Mouse (Mus musculus) c-Kit-positive CD71-positive TER-119-negative erythroid progenitor cells, embryonic 14.5 days (primary cell): ENCODE results near the gene Kif22.

Experiments
- DNase-seq: peaks from one replicate; pipeline ENCODE4 v3.0.0-alpha.2; 2013; ENCODE audit warnings: low read depth

Gene Kif22

GRCm38 (mm10) chr7:127030172-127030571, 12.1 kb downstream of the Kif22 start:
- no peak for DNase-seq

DNA sequence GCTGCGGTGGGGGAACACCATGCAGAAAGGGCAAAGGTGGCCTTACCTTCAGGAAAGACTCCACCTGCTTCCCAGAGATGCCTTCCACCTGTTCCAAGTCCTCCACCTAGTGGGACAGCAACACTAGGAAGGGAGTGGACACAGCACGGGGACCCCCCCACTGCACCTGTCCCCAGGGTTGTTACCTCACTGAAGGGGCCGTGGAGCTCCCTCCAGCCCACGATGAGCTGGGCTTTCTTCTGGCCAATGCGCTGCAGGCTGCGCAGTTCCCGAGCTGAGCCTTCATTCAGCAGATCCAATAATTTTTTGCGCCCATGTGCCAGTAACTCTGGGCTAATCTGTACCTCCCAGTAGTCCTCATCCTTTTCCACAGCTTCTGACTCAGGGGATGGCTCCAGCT, 14.4 kb downstream of the Kif22 start:
- no peak for DNase-seq

DNA sequence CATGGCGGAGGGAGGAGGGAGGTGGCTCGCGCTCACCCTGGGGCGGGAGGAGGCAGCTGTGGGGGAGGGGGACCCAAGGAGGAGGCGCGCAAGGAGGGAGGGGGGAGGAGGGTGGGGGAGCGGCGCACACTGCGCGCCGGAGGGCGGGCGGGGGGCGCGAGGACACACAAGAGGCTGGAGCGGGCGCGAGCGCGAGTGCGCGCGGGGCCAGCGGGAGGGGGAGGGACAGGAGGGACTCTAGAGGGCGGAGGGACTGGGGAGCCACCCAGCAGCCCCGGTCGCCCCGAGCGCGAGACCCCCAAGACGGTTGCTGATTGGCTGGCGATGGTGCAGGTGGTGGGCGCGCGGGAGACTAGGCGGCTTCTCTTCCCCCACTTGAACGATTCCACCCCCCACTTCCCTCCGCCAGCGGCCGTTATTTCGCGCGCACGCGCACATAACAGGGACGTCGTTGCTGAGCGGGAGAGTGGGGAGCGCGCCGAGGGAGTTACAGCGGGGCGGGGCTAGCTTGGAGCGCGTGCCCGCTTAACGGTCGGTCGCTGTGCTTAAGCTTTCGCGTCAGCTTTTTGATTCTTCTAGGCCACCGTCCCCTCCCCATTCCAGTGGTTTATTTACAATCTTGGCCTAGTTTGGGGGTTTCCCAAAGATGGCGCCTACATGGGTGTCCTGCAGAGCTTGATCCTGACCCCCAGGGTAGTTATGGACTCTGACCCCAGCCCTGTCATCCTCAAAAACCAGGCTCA, 15.1 kb downstream of the Kif22 start, which contains the start of gene Maz:
Maz (minus strand) TSS at position 54 of the 743 bp plus-strand sequence.
- peak; percentile 98 for DNase-seq

DNA sequence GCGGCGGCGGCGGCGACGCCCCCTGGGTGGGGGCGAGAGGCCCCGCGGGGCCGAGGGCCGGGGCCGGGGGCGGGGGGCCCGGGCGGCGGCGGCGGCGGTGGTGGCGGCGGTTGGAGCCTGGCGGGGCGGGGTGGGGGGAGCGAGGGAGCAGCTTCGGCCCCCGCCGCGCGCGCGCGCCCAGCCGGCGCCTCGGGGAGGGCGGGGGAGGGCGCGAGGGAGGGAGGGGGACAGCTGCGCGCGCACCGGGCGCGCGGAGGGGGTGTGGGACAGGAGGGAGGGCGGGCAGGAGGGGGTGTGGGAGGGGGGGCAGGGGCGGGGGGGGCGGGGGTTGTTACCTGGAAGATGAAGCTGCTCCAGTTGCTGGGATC, 15.7 kb downstream of the Kif22 start:
- DNase-seq, result peak; percentile 65

GRCm38 (mm10) chr7:127026161-127026600, 16.1 kb downstream of the Kif22 start:
- DNase-seq, result no peak

DNA sequence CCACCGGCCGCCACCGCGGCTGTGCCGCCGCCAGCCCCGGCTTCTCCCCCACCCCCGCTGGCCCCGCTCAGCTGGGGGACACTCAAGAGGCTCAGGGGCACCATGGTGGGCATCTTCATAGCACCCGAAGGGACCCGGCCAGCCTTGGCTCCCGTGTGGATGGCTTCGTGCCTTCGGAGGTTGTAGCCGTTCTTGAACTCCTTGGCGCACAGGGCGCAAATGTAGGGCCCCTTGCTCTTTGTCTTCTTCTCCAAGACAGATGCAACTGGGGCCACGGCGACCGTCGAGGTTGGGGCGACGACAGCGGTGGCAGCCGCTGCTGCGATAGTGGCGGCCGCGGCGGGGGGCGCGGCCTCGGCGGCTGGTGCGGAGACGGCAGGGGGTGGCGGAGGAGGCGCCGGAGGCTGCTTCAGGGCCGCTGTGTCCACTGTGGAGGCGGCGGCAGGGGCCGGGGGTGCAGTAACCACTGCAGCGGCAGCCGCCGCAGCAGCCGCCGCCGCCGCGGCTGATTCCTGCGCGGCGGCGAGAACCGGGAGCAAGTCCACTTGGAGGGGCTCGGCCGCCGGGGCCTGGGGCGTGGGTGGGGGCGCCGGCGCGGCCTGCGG, 16.6 kb downstream of the Kif22 start:
- DNase-seq, result no peak

GRCm38 (mm10) chr7:127024755-127025555, 17.3 kb downstream of the Kif22 start:
- DNase-seq, result peak; percentile 66

DNA sequence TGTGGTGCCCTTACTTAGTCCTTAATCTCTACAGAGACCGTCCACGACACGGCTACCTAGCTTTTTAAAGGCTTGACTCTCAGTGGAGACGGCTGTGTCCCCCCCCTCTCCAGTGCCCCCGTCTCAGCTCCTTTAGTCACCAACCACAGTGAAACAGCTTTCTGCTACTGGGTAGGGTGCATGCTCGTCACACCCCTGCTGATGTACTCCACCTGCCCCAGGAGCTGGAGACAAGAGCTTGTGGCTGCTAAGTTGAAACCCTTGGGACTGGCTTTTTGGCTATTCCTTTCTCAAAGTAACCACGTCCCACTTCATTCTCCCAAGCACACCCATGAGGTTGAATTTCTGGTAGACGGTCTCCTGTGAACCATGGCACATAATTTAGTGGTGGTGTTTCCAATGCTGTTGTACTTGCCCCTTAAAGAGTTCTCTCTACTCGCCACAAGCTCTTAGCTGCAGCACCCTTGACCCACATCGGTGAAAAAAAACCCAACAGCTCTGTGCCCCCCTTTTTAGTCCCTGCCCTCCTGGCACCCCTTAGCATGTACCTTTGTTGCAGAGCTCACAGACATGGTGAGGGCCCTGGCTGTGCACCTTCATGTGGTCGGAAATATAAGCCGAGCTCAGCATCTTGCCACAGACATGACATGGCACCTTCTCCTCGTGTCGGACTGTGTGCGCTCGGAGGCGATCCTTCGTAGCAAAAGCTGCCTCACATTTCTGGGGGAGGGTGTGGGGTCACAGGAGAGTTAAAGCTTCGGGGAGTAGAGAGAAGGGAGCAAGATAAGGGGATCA, 18.2 kb downstream of the Kif22 start:
- DNase-seq, result no peak

- DNase-seq, result no peak
Measured at GRCm38 (mm10) chr7:127023272-127023691, 19.0 kb downstream of the Kif22 start.

- no peak for DNase-seq
Measured at GRCm38 (mm10) chr7:127022528-127023271, 19.6 kb downstream of the Kif22 start.

GRCm38 (mm10) chr7:127021563-127022527, 20.4 kb downstream of the Kif22 start:
- DNase-seq, result no peak

DNA sequence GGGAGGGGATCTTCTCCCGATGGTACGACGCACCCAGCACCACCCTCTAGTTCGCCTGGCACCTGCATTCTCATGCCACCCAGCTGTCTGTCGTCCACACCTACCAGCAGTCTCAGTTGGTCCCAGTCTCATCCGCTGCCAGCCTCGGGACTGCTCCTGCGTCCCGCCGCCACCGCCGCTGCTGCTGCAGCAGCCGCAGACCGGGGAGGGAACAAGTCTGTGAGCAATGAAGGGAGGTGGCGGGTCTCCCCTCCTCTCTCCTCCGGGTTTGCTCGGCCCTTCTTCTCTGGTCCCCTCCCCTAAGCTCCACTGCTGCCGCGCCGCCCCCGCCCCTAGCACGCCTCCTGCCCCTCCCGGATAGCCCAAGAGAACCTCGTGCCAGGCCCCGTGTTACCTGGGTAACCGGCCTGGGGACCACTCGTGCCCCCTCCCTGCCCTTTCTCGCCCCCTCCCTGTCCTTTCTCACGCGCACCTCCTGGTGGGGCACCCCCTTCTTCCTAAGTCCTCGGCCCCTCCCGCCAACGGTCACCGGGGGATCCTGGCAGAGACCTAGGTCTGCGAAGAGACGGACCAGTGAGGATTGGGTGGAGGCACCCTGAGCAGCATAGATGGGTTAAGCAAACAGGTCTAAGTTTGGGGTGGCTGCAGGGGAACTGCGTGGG, 21.2 kb downstream of the Kif22 start, which contains the start of the genes Gm42742 and Prrt2:
Gm42742 (minus strand) TSS at position 197 of the 662 bp plus-strand sequence.
Prrt2 (minus strand) TSS at position 311 of the 662 bp plus-strand sequence.
- no peak for DNase-seq

- DNase-seq, result no peak
Measured at GRCm38 (mm10) chr7:127020491-127020890, 21.8 kb downstream of the Kif22 start.

GRCm38 (mm10) chr7:127020031-127020430, 22.2 kb downstream of the Kif22 start:
- no peak for DNase-seq

- no peak for DNase-seq
Measured at GRCm38 (mm10) chr7:127019306-127019960, 22.8 kb downstream of the Kif22 start.

DNA sequence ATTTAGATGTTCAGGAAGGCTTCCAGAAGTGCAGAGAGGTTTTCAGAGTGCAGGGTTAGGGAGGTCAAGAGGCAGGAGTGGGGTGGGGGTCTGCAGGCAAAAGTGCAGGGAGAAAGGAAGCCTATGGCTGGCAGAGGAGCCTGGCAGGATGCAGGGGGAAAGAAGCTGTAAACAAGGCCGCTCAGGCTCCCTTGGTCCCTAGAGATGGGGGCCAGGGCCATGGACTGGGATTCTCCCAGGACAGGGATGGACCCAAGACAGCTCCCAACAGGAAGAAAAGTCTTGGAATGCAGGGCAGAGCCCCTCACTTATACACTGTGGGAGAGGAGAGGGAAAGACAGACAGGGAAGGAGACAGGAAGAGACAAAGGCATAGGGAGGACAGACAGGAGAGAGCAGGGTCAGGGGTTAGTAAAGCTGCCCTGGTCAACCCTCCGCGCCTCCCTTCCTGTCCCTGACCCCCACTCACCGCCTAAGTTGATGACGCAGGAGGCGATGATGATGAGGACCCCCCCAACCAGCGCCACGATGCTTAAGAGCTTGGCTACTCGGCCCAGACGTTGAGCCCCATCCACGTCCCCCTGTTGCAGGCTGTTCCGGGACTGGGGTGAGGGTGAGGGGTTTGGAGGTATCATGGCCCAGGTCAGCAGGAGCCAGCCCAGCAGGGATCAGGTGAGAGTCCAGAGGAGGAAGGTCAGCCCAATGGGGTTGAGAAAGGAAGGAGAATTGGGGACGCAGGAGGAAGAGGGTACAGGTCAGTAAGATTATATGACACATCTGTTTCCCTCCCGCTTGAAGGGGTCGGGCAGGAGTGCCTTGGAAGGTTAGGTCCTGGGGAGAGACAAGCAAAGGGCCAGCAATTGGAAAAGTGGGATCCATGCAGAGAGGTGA, 23.6 kb downstream of the Kif22 start:
- DNase-seq, result no peak

GRCm38 (mm10) chr7:127017950-127018345, 24.3 kb downstream of the Kif22 start:
- no peak for DNase-seq
